Comparison of ENCODE assay signal across 8 mouse cellular contexts in the genomic region with DNA sequence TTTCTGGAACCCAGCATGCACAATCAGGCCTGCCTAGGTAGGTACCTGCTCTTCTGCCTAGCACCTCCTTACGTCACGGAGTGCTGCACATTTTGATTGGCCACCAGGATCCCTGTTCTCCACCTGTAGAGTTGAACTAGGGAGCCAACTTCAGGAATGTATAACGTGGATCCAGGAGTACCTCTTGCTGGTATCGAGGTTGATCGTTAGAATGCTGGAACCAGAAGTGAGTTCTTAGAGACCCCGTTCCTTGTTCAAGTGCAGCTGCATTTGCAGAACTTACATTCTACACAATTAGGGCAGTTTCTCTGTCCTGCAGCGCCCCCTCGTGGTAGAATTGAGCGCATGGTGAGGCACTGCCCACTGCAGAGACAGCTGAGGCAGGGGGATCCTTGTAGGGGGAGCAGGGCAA. TPM values are rescaled to one million over a fixed set of nuclear protein-coding genes. Genes with fewer than 3 reads are reported as not detected.
A peak's percentile ranks its signal among the peaks of the same experiment; 100 is the strongest.
DNase-seq lines count a peak whose midpoint lies in the region; ATAC-seq lines count a peak whose summit lies in the region.

No protein-coding gene starts in this region.

- DNase-seq in adrenal gland, adult 18-20 months (ENCODE audit: low spot score in 2 of 2) = peak; percentile 86 to 87
- peak; percentile 89 for DNase-seq in embryo, embryonic 10.5 days (ENCODE audit: low spot score)
- DNase-seq in heart, adult 9 months (ENCODE audit: low spot score in 2 of 2) = peak; percentile 66 to 81
- DNase-seq in kidney, postnatal 4 days = peak; percentile 87 to 89
- DNase-seq in lung, postnatal 25 days (ENCODE audit: low spot score) = peak; percentile 83
- DNase-seq in retina, postnatal 1 day = peak; percentile 86
- DNase-seq in urinary bladder, adult 18-20 months (ENCODE audit: low spot score in 2 of 2) = peak; percentile 59 to 83

- ATAC-seq in CD4-positive, CD25-positive, alpha-beta regulatory T cell, adult 4 months = peak; percentile 48

RNA-seq across cellular contexts. Expression of a gene that starts 14.5 kb away (rescaled TPM):
- polyA plus RNA-seq in CD4-positive, CD25-positive, alpha-beta regulatory T cell, adult 4 months (2017; shearing (Covaris generic)) = under 1 TPM in 1 of 2 experiments, not detected in 1; 0.12 TPM
- 1 to 10 TPM; 2.2 to 2.5 TPM for total RNA-seq in adrenal gland, adult 18-20 months (2021)

RNA-seq across cellular contexts. Expression of a gene that starts 18.2 kb away (rescaled TPM):
- polyA plus RNA-seq in CD4-positive, CD25-positive, alpha-beta regulatory T cell, adult 4 months (2017; shearing (Covaris generic)) = under 1 TPM in 1 of 2 experiments, not detected in 1; 0.61 TPM
- 10 to 100 TPM in 1 of 2 experiments, 1 to 10 TPM in 1; 9.8 to 11.6 TPM for total RNA-seq in adrenal gland, adult 18-20 months (2021)

RNA-seq across cellular contexts. Expression of a gene that starts 24.1 kb away (rescaled TPM):
- not detected for polyA plus RNA-seq in CD4-positive, CD25-positive, alpha-beta regulatory T cell, adult 4 months (2017; shearing (Covaris generic))
- 1 to 10 TPM in 1 of 2 experiments, under 1 TPM in 1; 0.96 to 2.5 TPM for total RNA-seq in adrenal gland, adult 18-20 months (2021)

RNA-seq across cellular contexts. Expression of a gene that starts 25.1 kb away (rescaled TPM):
- polyA plus RNA-seq in CD4-positive, CD25-positive, alpha-beta regulatory T cell, adult 4 months (2017; shearing (Covaris generic)) = 1 to 10 TPM in 1 of 2 experiments, under 1 TPM in 1; 0.99 to 1.5 TPM
- 10 to 100 TPM; 13.9 to 17.2 TPM for total RNA-seq in adrenal gland, adult 18-20 months (2021)

RNA-seq across cellular contexts. Expression of a gene that starts 30.9 kb away (rescaled TPM):
- not detected for polyA plus RNA-seq in CD4-positive, CD25-positive, alpha-beta regulatory T cell, adult 4 months (2017; shearing (Covaris generic))
- total RNA-seq in adrenal gland, adult 18-20 months (2021) = under 1 TPM; 0.13 to 0.22 TPM

Comparison
In these comparisons a context has a peak if more than half of its experiments do, and no peak if none do; other contexts are left out.
1. Peak in every context shown above with its lines: DNase-seq and ATAC-seq.